In the genomic region with DNA sequence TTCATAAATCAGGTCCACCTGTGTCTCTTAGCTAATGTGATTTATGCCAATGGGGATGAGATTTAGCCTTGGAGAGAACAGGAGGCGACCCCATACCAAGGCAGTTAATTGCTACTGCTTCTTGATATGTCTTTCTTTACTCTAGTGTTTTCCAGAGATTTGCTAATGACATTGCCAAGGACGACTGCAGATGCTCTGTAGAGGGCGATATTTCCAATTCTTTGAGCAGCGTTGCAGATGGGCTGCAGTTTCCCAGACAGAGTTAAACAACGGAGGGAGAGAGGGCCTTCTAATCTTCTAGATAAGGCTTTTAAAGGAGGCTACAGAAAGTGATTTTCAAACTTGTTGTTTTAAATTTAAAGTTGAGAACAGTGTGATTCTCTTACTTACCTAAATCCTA, we compare ENCODE assay signal across 9 mouse cellular contexts.
DNase-seq lines count a peak whose midpoint lies in the region; ATAC-seq and TF ChIP-seq lines count a peak whose summit lies in the region.
"Had no signal": no experiment of that assay in that cellular context is flagged by ENCODE, and none has a peak within 500 bp of the region (broad histone marks: within the 10 kb centered on the region; RNA-seq: fewer than 3 reads in every experiment).

No protein-coding gene starts in this region.

- H3K9ac ChIP-seq in kidney, embryonic 16.5 days (replicated peaks; ENCODE audit: low read length): no peak overlapping the region
- H3K9ac ChIP-seq in stomach, postnatal 0 days (ENCODE audit: low read length): no peak overlapping the region
- H3K9ac ChIP-seq: neural tube, embryonic 12.5 days had no signal

- peak; percentile 10 for DNase-seq in adrenal gland, adult 2 months
- no peak for DNase-seq in adrenal gland, postnatal 4 days (ENCODE audit: low spot score in 2 of 2)
- DNase-seq in kidney, adult 2 months: no peak
- peak; percentile 30 to 34 for DNase-seq in right cerebral cortex, postnatal 10 days (ENCODE audit: low spot score in 2 of 2)
- no peak for DNase-seq in right cerebral cortex, postnatal 25 days
- DNase-seq in stomach, postnatal 0 days (ENCODE audit: low spot score): peak; percentile 19

- peak; percentile 61; the same call in 1 of the 2 replicates for ATAC-seq in kidney, embryonic 16.5 days (ENCODE audit: low FRiP score, low TSS enrichment)
- ATAC-seq in stomach, postnatal 0 days (ENCODE audit: low FRiP score, low TSS enrichment): no peak
- no peak for ATAC-seq in cerebellum, adult (ENCODE audit: insufficient number of reproducible peaks, low FRiP score, low TSS enrichment)

- H3K4me2 ChIP-seq in kidney, embryonic 16.5 days (replicated peaks; ENCODE audit: low read depth, low read length): no peak overlapping the region
- no peak overlapping the region for H3K4me2 ChIP-seq in stomach, postnatal 0 days (replicated peaks; ENCODE audit: low read depth)
- H3K4me2 ChIP-seq: neural tube, embryonic 12.5 days had no signal

- TF ChIP-seq POLR2A in kidney, adult 2 months (IDR thresholded peaks at IDR 0.05; ENCODE audit: low read depth, low read length): no peak

- no peak for TF ChIP-seq EP300 in stomach, postnatal 0 days (optimal IDR thresholded peaks at IDR 0.05)

- H3K9me3 ChIP-seq in kidney, embryonic 16.5 days (ENCODE audit: low read length): no peaks in the 10 kb centered on the region
- no peaks in the 10 kb centered on the region for H3K9me3 ChIP-seq in stomach, postnatal 0 days (ENCODE audit: control insufficient read depth, low read length)
- H3K9me3 ChIP-seq: neural tube, embryonic 12.5 days had no signal

- H3K4me1 ChIP-seq in kidney, embryonic 16.5 days (ENCODE audit: insufficient read depth, low read length): no peaks in the 10 kb centered on the region
- H3K4me1 ChIP-seq in kidney, adult 2 months (ENCODE audit: control insufficient read depth, insufficient read depth, low read length): no peaks in the 10 kb centered on the region
- H3K4me1 ChIP-seq in stomach, postnatal 0 days (replicated peaks; ENCODE audit: control insufficient read depth, insufficient read depth): no peaks in the 10 kb centered on the region
- H3K4me1 ChIP-seq: neural tube, embryonic 12.5 days had no signal

- TF ChIP-seq CTCF in kidney, adult 2 months (conservative IDR thresholded peaks at IDR 0.05; ENCODE audit: insufficient read depth, insufficient read length, low read depth, low read length): no peak
- TF ChIP-seq CTCF in stomach, postnatal 0 days (IDR thresholded peaks at IDR 0.05; ENCODE audit: low read depth): peak; percentile 66

- no peaks in the 10 kb centered on the region for H3K36me3 ChIP-seq in kidney, embryonic 16.5 days (ENCODE audit: insufficient read depth, low read length)
- no peaks in the 10 kb centered on the region for H3K36me3 ChIP-seq in kidney, adult 2 months (ENCODE audit: control insufficient read depth, insufficient read depth, low read length)
- H3K36me3 ChIP-seq in stomach, postnatal 0 days (ENCODE audit: control insufficient read depth, insufficient read depth, low read length): no peaks in the 10 kb centered on the region
- H3K36me3 ChIP-seq: neural tube, embryonic 12.5 days had no signal

- no peak overlapping the region for H3K4me3 ChIP-seq in kidney, embryonic 16.5 days (ENCODE audit: low read length)
- H3K4me3 ChIP-seq in kidney, adult 2 months (ENCODE audit: insufficient read depth, low read depth, low read length): no peak overlapping the region
- no peak overlapping the region for H3K4me3 ChIP-seq in stomach, postnatal 0 days (ENCODE audit: low read depth, low read length)
- H3K4me3 ChIP-seq: neural tube, embryonic 12.5 days had no signal

- H3K27ac ChIP-seq in kidney, embryonic 16.5 days (ENCODE audit: low read length): no peak overlapping the region
- H3K27ac ChIP-seq in kidney, adult 2 months (ENCODE audit: insufficient read depth, low read depth, low read length): no peak overlapping the region
- no peak overlapping the region for H3K27ac ChIP-seq in stomach, postnatal 0 days (replicated peaks)
- H3K27ac ChIP-seq: neural tube, embryonic 12.5 days had no signal

- WGBS in kidney, embryonic 16.5 days: 29% methylated on average over 5 of the region's 5 CpGs
- WGBS in kidney, adult 2 months: 27% methylated on average over 5 of the region's 5 CpGs
- 23% methylated on average over 5 of the region's 5 CpGs for WGBS in stomach, postnatal 0 days

- H3K27me3 ChIP-seq in kidney, embryonic 16.5 days (ENCODE audit: insufficient read depth, low read length): no peaks in the 10 kb centered on the region
- H3K27me3 ChIP-seq in kidney, adult 2 months (replicated peaks; ENCODE audit: control insufficient read depth, insufficient read depth, low read length): no peaks in the 10 kb centered on the region
- no peaks in the 10 kb centered on the region for H3K27me3 ChIP-seq in stomach, postnatal 0 days (ENCODE audit: control insufficient read depth, insufficient read depth, low read length)
- H3K27me3 ChIP-seq: neural tube, embryonic 12.5 days had no signal

Comparison
In these comparisons a context has a peak if more than half of its experiments do, and no peak if none do; other contexts are left out.
1. DNase-seq: peak in adrenal gland, adult 2 months (single experiment), right cerebral cortex, postnatal 10 days (2 of 2) and stomach, postnatal 0 days (single experiment); none in adrenal gland, postnatal 4 days (0 of 2), kidney, adult 2 months (single experiment) and right cerebral cortex, postnatal 25 days (single experiment).